In the genomic region with DNA sequence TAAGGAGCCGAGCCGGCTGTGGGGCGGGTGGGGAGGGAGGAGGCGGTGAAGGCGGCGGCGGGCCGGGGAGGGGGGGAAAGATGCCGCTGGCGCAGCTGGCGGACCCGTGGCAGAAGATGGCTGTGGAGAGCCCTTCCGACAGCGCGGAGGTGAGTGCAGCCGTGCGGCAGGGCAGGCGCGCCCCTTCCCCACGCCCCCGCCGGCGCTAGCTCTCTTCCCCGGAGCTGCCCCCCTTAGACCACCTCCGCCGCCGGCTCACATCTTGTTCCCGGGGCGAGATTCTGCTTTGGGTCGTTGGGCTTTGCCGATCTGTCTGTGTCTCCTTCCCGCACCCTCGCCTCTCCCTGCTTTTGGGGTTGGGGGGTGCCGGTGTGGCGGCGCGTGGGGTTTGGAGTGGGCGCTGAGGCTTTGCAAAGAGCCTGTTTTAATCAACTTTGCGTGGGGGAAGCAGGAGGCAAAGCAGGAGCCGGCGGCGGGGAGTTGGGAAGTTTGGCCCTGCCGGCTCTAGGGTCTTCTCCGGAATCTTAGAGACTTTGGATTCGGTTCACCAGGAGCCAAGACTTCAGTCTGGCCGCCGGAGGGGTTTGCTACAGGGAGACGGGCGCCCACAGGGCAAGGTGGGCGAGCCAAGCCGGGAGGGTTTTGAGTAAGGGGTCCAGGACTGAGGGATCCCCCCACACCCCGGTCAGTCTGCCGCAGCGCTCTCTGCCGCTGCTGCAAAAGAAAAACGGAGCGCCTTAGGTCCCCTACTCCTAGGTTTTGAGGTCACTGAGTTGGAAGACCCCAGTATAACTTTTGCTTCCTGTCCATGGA, we compare ENCODE assay signal across 8 mouse cellular contexts. TPM values are rescaled to one million over a fixed set of nuclear protein-coding genes. Genes with fewer than 3 reads are reported as not detected.
DNase-seq lines count a peak whose midpoint lies in the region; TF ChIP-seq lines count a peak whose summit lies in the region.

No protein-coding gene starts in this region.

- no peak for TF ChIP-seq POLR2A in embryonic fibroblast, embryonic 13.5 days (IDR thresholded peaks at IDR 0.05; ENCODE audit: low read depth, low read length)

- no peaks in the 10 kb centered on the region for H3K36me3 ChIP-seq in hindbrain, embryonic 10.5 days

- no peaks in the 10 kb centered on the region for H3K4me1 ChIP-seq in embryonic fibroblast, embryonic 13.5 days (ENCODE audit: control insufficient read depth, insufficient read depth, low read length)
- H3K4me1 ChIP-seq in hindbrain, embryonic 10.5 days (replicated peaks), result peaks cover 5% of the 10 kb centered on the region

- intact Hi-C loops in left cerebral cortex, postnatal 4 days (cut with DNase I), result loop anchor here (5.0 to 10.0 kb wide), 2 partner anchors 261 to 881 kb away; a partner anchor contains a TSS
- intact Hi-C loops in left cerebral cortex, postnatal 25 days (cut with DNase I), result loop anchor here (2.0 to 10.0 kb wide), 3 partner anchors 45 to 284 kb away; a partner anchor contains a TSS

- DNase-seq in left cerebral cortex, adult 18-20 months (ENCODE audit: low spot score in 2 of 2), result peak; percentile 5 to 17
- DNase-seq in left cerebral cortex, postnatal 4 days, result no peak
- DNase-seq in adipocyte (ENCODE audit: low spot score), result peak; percentile 10
- peak; percentile 31 for DNase-seq in hindbrain, embryonic 10.5 days (ENCODE audit: low spot score)
- peak; percentile 9 to 17 for DNase-seq in left cerebral cortex, postnatal 25 days (ENCODE audit: low spot score in 2 of 2)
- peak; percentile 27 for DNase-seq in neural tube, embryonic 10.5 days (ENCODE audit: extremely low spot score, low spot score)
- DNase-seq in natural killer cell, adult 2 months (ENCODE audit: low spot score in 2 of 2), result no peak

- H3K4me3 ChIP-seq in embryonic fibroblast, embryonic 13.5 days (ENCODE audit: insufficient read depth, low read length), result peak overlapping the region; percentile 96
- peak overlapping the region; percentile 72 for H3K4me3 ChIP-seq in hindbrain, embryonic 10.5 days

- peaks cover 27% of the 10 kb centered on the region for H3K27me3 ChIP-seq in hindbrain, embryonic 10.5 days (ENCODE audit: insufficient read depth, poor library complexity, severe bottlenecking)

- WGBS in hindbrain, embryonic 10.5 days, result 13% methylated on average over 48 of the region's 57 CpGs

- no peak for TF ChIP-seq CTCF in embryonic fibroblast, embryonic 13.5 days (IDR thresholded peaks at IDR 0.05; ENCODE audit: borderline replicate concordance, insufficient read depth, low read length)

- H3K27ac ChIP-seq in embryonic fibroblast, embryonic 13.5 days (ENCODE audit: insufficient read depth, low read length), result peak overlapping the region; percentile 72
- H3K27ac ChIP-seq in hindbrain, embryonic 10.5 days, result peak overlapping the region; percentile 91

- H3K9me3 ChIP-seq in hindbrain, embryonic 10.5 days, result peaks cover 5% of the 10 kb centered on the region; the same call in 1 of the 2 replicates

RNA-seq across cellular contexts. Expression of a gene that starts 46.1 kb away (rescaled TPM):
- 10 to 100 TPM; 52.9 to 56.1 TPM for total RNA-seq in left cerebral cortex, adult 18-20 months (2021)
- 10 to 100 TPM; 47.4 to 60.2 TPM for total RNA-seq in left cerebral cortex, postnatal 4 days (2021)
- 55.7 and 69.2 TPM in 2 replicates for polyA plus RNA-seq in embryonic fibroblast, embryonic 13.5 days (2011; ENCODE audit: insufficient read length, low read depth, missing spikeins)
- polyA plus RNA-seq in hindbrain, embryonic 10.5 days (2016; fragmentation: Nextera tagmentation; extraction: Ambion mirVana), result 3.1 and 4.4 TPM in 2 replicates
- 10 to 100 TPM; 54.8 to 63.5 TPM for total RNA-seq in left cerebral cortex, postnatal 25 days (2021)

Comparison
In these comparisons a context has a peak if more than half of its experiments do, and no peak if none do; other contexts are left out.
1. DNase-seq: peak in left cerebral cortex, adult 18-20 months (2 of 2), adipocyte (single experiment), hindbrain, embryonic 10.5 days (single experiment), left cerebral cortex, postnatal 25 days (2 of 2) and neural tube, embryonic 10.5 days (single experiment); none in left cerebral cortex, postnatal 4 days (single experiment) and natural killer cell, adult 2 months (0 of 2).